Mouse (Mus musculus) liver, postnatal 0 days (tissue): Measurements from ENCODE around the gene Usp39.
A peak's percentile ranks its signal among the peaks of the same experiment; 100 is the strongest.

Experiments used
- CTCF ChIP-seq: sonication (generic); IDR thresholded peaks from 2 replicates; pipeline ENCODE4 v1.5.1; 2016; ENCODE audit warnings: antibody characterized with exemption, low read depth
- EP300 ChIP-seq: IDR thresholded peaks from 2 replicates; pipeline ENCODE4 v1.6.1; 2016; ENCODE audit warnings: antibody characterized with exemption, low read depth, mild to moderate bottlenecking

DNA sequence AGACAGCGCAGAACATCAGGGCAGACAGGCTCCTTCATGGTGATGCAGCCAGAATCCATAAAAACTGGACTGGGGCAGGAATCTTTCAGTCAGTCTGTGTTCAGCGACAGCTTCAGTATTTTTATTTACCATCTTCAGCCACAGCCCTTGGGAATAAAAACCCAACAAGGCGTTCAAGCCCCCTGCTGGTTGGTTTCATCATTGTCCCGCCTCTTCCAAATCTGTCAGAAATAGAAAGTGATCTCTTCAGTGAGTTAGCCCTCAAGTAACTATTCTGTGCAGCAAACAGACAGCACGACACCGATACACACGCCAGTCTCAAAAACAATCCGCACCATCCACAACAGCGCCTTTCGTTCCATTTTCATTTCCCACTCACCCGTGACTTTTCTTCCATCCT lies 26.0 kb downstream of the Usp39 start:
- peak; percentile 72 for TF ChIP-seq CTCF
- no peak for TF ChIP-seq EP300
